Mouse (Mus musculus) MEL (cell line): Measurements from ENCODE around the gene Rpl9-ps6. TPM values are rescaled to one million over a fixed set of nuclear protein-coding genes. Genes with fewer than 3 reads are reported as not detected.

Experiments
- DNase-seq: peaks from one replicate; pipeline ENCODE4 v3.0.0; 2011; ENCODE audit warnings: low read depth, low spot score
- H3K27ac ChIP-seq: 2 replicates; pipeline ENCODE4 v1.5.1; 2012; ENCODE audit warnings: low read depth, mild to moderate bottlenecking, control low read depth, low read length, moderate library complexity; ENCODE audit not compliant: control insufficient read depth
- H3K27me3 ChIP-seq, 2 experiments: fragments of 150-350 bp in 1 of 2; sonication (generic) in 1 of 2; 2 replicates each; pipeline ENCODE4 v1.6.1; 2012; ENCODE audit warnings: low read length in 2 of 2, mild to moderate bottlenecking in 2 of 2, improper control_type of control experiment in 1 of 2, moderate library complexity in 1 of 2; ENCODE audit not compliant: insufficient read depth in 2 of 2, control insufficient read depth in 1 of 2
- H3K36me3 ChIP-seq, 2 experiments: 2 replicates each; pipeline ENCODE4 v1.6.1; 2012 to 2014; ENCODE audit warnings: low read length in 2 of 2, improper control_type of control experiment in 1 of 2, inconsistent platforms in 1 of 2, mild to moderate bottlenecking in 1 of 2; ENCODE audit not compliant: insufficient read depth in 2 of 2, control insufficient read depth in 1 of 2
- H3K4me1 ChIP-seq, 2 experiments: fragments of 150-350 bp in 1 of 2; sonication (generic) in 1 of 2; 2 replicates each; pipeline ENCODE4 v1.6.1; 2012; ENCODE audit warnings: low read length in 2 of 2, improper control_type of control experiment in 1 of 2, mild to moderate bottlenecking in 1 of 2; ENCODE audit not compliant: insufficient read depth in 2 of 2, control insufficient read depth in 1 of 2
- H3K4me3 ChIP-seq, 2 experiments: fragments of 150-350 bp in 1 of 2; sonication (generic) in 1 of 2; 2 replicates each; pipeline ENCODE4 v1.5.1; 2012; ENCODE audit warnings: low read depth in 2 of 2, low read length in 2 of 2, mild to moderate bottlenecking in 2 of 2, moderate library complexity in 2 of 2, control low read depth in 1 of 2, improper control_type of control experiment in 1 of 2; ENCODE audit not compliant: control insufficient read depth in 1 of 2, insufficient read depth in 1 of 2
- H3K79me2 ChIP-seq: 2 replicates; pipeline ENCODE4 v1.6.1; 2012; ENCODE audit warnings: mild to moderate bottlenecking, low read length, moderate library complexity; ENCODE audit not compliant: control insufficient read depth, poor library complexity, insufficient read depth
- H3K9ac ChIP-seq: 2 replicates; pipeline ENCODE4 v1.6.1; 2012; ENCODE audit warnings: low read depth, mild to moderate bottlenecking, control low read depth, low read length, moderate library complexity; ENCODE audit not compliant: control insufficient read depth, poor library complexity, severe bottlenecking
- H3K9me3 ChIP-seq: fragments of 150-350 bp; sonication (generic); replicated peaks from 2 replicates; pipeline ENCODE4 v1.6.1; 2012; ENCODE audit warnings: mild to moderate bottlenecking, low read length, improper control_type of control experiment, moderate library complexity; ENCODE audit not compliant: insufficient read depth
- BHLHE40 ChIP-seq: IDR thresholded peaks from 2 replicates; pipeline ENCODE4 v1.6.1; 2012; ENCODE audit warnings: low read depth, mild to moderate bottlenecking, inconsistent platforms, low read length, improper control_type of control experiment, borderline replicate concordance
- ELF1 ChIP-seq: IDR thresholded peaks from 2 replicates; pipeline ENCODE4 v1.6.1; 2014; ENCODE audit warnings: low read depth, mild to moderate bottlenecking, inconsistent platforms, low read length, improper control_type of control experiment, moderate library complexity
- EP300 ChIP-seq, 2 experiments: IDR thresholded peaks; 2 replicates each; pipeline ENCODE4 v1.6.1; 2011; ENCODE audit warnings: improper control_type of control experiment in 2 of 2, low read length in 2 of 2, low read depth in 1 of 2, mild to moderate bottlenecking in 1 of 2
- ETS1 ChIP-seq: IDR thresholded peaks from 2 replicates; pipeline ENCODE4 v1.6.1; 2012; ENCODE audit warnings: low read depth, mild to moderate bottlenecking, inconsistent platforms, low read length, improper control_type of control experiment, moderate library complexity
- GABPA ChIP-seq: IDR thresholded peaks from 2 replicates; pipeline ENCODE4 v1.6.1; 2012; ENCODE audit warnings: low read depth, mild to moderate bottlenecking, inconsistent platforms, low read length, improper control_type of control experiment, moderate library complexity
- GATA1 ChIP-seq: IDR thresholded peaks from 2 replicates; pipeline ENCODE4 v1.6.1; 2011; ENCODE audit warnings: low read depth, low read length, improper control_type of control experiment
- HCFC1 ChIP-seq: IDR thresholded peaks from 2 replicates; pipeline ENCODE4 v1.6.1; 2012; ENCODE audit warnings: low read depth, mild to moderate bottlenecking, inconsistent platforms, low read length, improper control_type of control experiment, moderate library complexity
- JUND ChIP-seq: IDR thresholded peaks from 2 replicates; pipeline ENCODE4 v1.6.1; 2011; ENCODE audit warnings: low read depth, mild to moderate bottlenecking, improper control_type of control experiment, low read length
- KAT2A ChIP-seq: conservative IDR thresholded peaks from 2 replicates; pipeline ENCODE4 v1.6.1; 2012; ENCODE audit warnings: low read depth, low read length, improper control_type of control experiment, inconsistent platforms
- MAFK ChIP-seq: IDR thresholded peaks from 2 replicates; pipeline ENCODE4 v1.6.1; 2011; ENCODE audit warnings: low read depth, mild to moderate bottlenecking, low read length, improper control_type of control experiment, borderline replicate concordance
- MYC ChIP-seq: IDR thresholded peaks from 2 replicates; pipeline ENCODE4 v1.6.1; 2011; ENCODE audit warnings: low read depth, mild to moderate bottlenecking, low read length, improper control_type of control experiment, moderate library complexity
- POLR2AphosphoS2 ChIP-seq: IDR thresholded peaks from 2 replicates; pipeline ENCODE4 v1.6.1; 2011; ENCODE audit warnings: low read length, improper control_type of control experiment
- POLR2AphosphoS5 ChIP-seq: IDR thresholded peaks from 2 replicates; pipeline ENCODE4 v1.6.1; 2012; ENCODE audit warnings: low read depth, borderline replicate concordance, mild to moderate bottlenecking, inconsistent platforms, low read length, moderate library complexity, mixed read lengths
- SIN3A ChIP-seq: IDR thresholded peaks from 2 replicates; pipeline ENCODE4 v1.6.1; 2012; ENCODE audit warnings: low read length, improper control_type of control experiment, inconsistent platforms
- SMC3 ChIP-seq: IDR thresholded peaks from 2 replicates; pipeline ENCODE4 v1.6.1; 2011; ENCODE audit warnings: low read depth, low read length, improper control_type of control experiment
- TAL1 ChIP-seq: IDR thresholded peaks from 2 replicates; pipeline ENCODE4 v1.6.1; 2012; ENCODE audit warnings: mild to moderate bottlenecking, inconsistent platforms, low read length, moderate library complexity, mixed read lengths
- TCF12 ChIP-seq: IDR thresholded peaks from 2 replicates; pipeline ENCODE4 v1.6.1; 2014; ENCODE audit warnings: low read depth, mild to moderate bottlenecking, inconsistent platforms, low read length, improper control_type of control experiment, moderate library complexity
- UBTF ChIP-seq: IDR thresholded peaks from 2 replicates; pipeline ENCODE4 v1.6.1; 2012; ENCODE audit warnings: low read depth, mild to moderate bottlenecking, inconsistent platforms, low read length, improper control_type of control experiment, moderate library complexity, borderline replicate concordance; ENCODE audit not compliant: insufficient read depth
- USF1 ChIP-seq: IDR thresholded peaks from 2 replicates; pipeline ENCODE4 v1.6.1; 2014; ENCODE audit warnings: low read depth, mild to moderate bottlenecking, inconsistent platforms, low read length, improper control_type of control experiment, moderate library complexity
- USF2 ChIP-seq, 2 experiments: IDR thresholded peaks; 2 replicates each; pipeline ENCODE4 v1.6.1; 2011 to 2012; ENCODE audit warnings: improper control_type of control experiment in 2 of 2, low read length in 2 of 2, borderline replicate concordance in 1 of 2, inconsistent platforms in 1 of 2, low read depth in 1 of 2, mild to moderate bottlenecking in 1 of 2; ENCODE audit not compliant: insufficient read depth in 1 of 2
- ZKSCAN1 ChIP-seq: IDR thresholded peaks from 2 replicates; pipeline ENCODE4 v1.6.1; 2012; ENCODE audit warnings: low read depth, mild to moderate bottlenecking, inconsistent platforms, low read length, improper control_type of control experiment, moderate library complexity
- polyA plus RNA-seq, 2 experiments: library from polyadenylated mRNA; stranded (reverse) in 1 of 2; unstranded in 1 of 2; fragments of >175 nt in 1 of 2; fragments of >200 nt in 1 of 2; gene quantifications; 2 replicates each; pipeline versions ENCODE4 v1.2.1 to v1.2.4; 2012; ENCODE audit warnings: low replicate concordance in 2 of 2, low read depth in 1 of 2; ENCODE audit not compliant: insufficient read length in 2 of 2, insufficient read depth in 1 of 2, missing spikeins in 1 of 2
- total RNA-seq: library from RNA; depleted of rRNA; stranded (reverse); fragments of 300-350 nt; gene quantifications from 2 replicates; pipeline ENCODE4 v1.2.3, GENCODE M21; 2012

Rpl9-ps6 gene
- total and polyA plus RNA-seq, 3 experiments: 95.5 to 161 TPM; not detected in 1

GRCm38 (mm10) chr19:32424706-32425105 lies 41.7 kb downstream of the Rpl9-ps6 start:
- Histone ChIP-seq H3K9me3 (no peaks in the 10 kb centered on the region), H3K27me3 (no peaks in the 10 kb centered on the region), H3K4me3 (no peak overlapping the region), H3K79me2 (no peaks in the 10 kb centered on the region), H3K27ac (no peak overlapping the region), H3K36me3 (no peaks in the 10 kb centered on the region), H3K9ac (no peak overlapping the region), H3K4me1 (no peaks in the 10 kb centered on the region)
- TF ChIP-seq KAT2A (no peak), GABPA (no peak)
- no peak for DNase-seq

GRCm38 (mm10) chr19:32419069-32419468 lies 47.3 kb downstream of the Rpl9-ps6 start:
- TF ChIP-seq UBTF: no peak
- no peak for TF ChIP-seq SIN3A
- TF ChIP-seq POLR2AphosphoS5: no peak
- no peak for TF ChIP-seq MYC
- no peak for TF ChIP-seq BHLHE40
- no peak for TF ChIP-seq HCFC1
- TF ChIP-seq GABPA: no peak
- no peak for TF ChIP-seq USF2 (IDR thresholded peaks at IDR 0.05; ENCODE audit: borderline replicate concordance in 1 of 2, insufficient read depth in 1 of 2, low read depth in 1 of 2, low read length in 2 of 2)
- Histone ChIP-seq H3K79me2 (no peaks in the 10 kb centered on the region), H3K27ac (no peak overlapping the region), H3K4me3 (no peak overlapping the region), H3K27me3 (no peaks in the 10 kb centered on the region), H3K9ac (no peak overlapping the region), H3K36me3 (peaks cover 0 to 2% of the 10 kb centered on the region in 2 experiments; a peak in 2 of 4 replicates), H3K4me1 (peaks cover 0 to 8% of the 10 kb centered on the region in 2 experiments; a peak in 2 of 4 replicates), H3K9me3 (no peaks in the 10 kb centered on the region)
- no peak for DNase-seq

- TF ChIP-seq POLR2AphosphoS2 (no peak), JUND (peak; percentile 63; the same call in 1 of the 2 replicates), ZKSCAN1 (no peak), TAL1 (peak; percentile 91), TCF12 (peak; percentile 53; the same call in 1 of the 2 replicates), USF1 (peak; percentile 70), USF2 (IDR thresholded peaks at IDR 0.05; ENCODE audit: borderline replicate concordance in 1 of 2, insufficient read depth in 1 of 2, low read depth in 1 of 2, low read length in 2 of 2) (no peak), EP300 (IDR thresholded peaks at IDR 0.05; ENCODE audit: low read depth in 1 of 2, low read length in 2 of 2) (peak; percentile 84 to 88), GATA1 (peak; percentile 73), ETS1 (peak; percentile 76), SMC3 (no peak), MAFK (peak; percentile 39; the same call in 1 of the 2 replicates), SIN3A (peak; percentile 62; the same call in 1 of the 2 replicates), ELF1 (no peak)
- Histone ChIP-seq H3K4me1 (peaks cover 0 to 8% of the 10 kb centered on the region in 2 experiments; a peak in 2 of 4 replicates), H3K36me3 (peaks cover 0 to 2% of the 10 kb centered on the region in 2 experiments; a peak in 2 of 4 replicates), H3K9ac (no peak overlapping the region), H3K27ac (peak overlapping the region; percentile 43), H3K27me3 (no peaks in the 10 kb centered on the region), H3K4me3 (no peak overlapping the region), H3K9me3 (no peaks in the 10 kb centered on the region), H3K79me2 (no peaks in the 10 kb centered on the region)
- peak; percentile 88 for DNase-seq
Observed at GRCm38 (mm10) chr19:32416692-32417317, 49.6 kb downstream of the Rpl9-ps6 start.
